Mouse (Mus musculus): ENCODE results near the gene Olfr435. TPM values are rescaled to one million over a fixed set of nuclear protein-coding genes. Genes with fewer than 3 reads are reported as not detected.
"Not testable (repeated sequence)": the region's sequence is repeated elsewhere in the genome, so short reads cannot be mapped to it uniquely, and the experiment has no call there.

Olfr435 gene
- not detected for total RNA-seq (2021)

- no peak for DNase-seq
- intact Hi-C loops (cut with DNase I), result no loop called here
Measured at GRCm38 (mm10) chr6:43196781-43197180, at the start of gene Olfr435. TSS of gene Olfr435 (plus strand) at chr6:43197146.

- DNase-seq, result no peak
- intact Hi-C loops (cut with DNase I), result no loop called here
Measured at GRCm38 (mm10) chr6:43159502-43159901, 37.4 kb upstream of the Olfr435 start.

- no peak for DNase-seq
- intact Hi-C loops (cut with DNase I), result no loop called here
Measured at GRCm38 (mm10) chr6:43162982-43163381, 34.0 kb upstream of the Olfr435 start, which contains the start of gene Olfr437. TSS of gene Olfr437 (plus strand) at chr6:43163282.

- intact Hi-C loops (cut with DNase I), result no loop called here
- peak; percentile 34 for DNase-seq
Measured at GRCm38 (mm10) chr6:43167246-43167645, 29.7 kb upstream of the Olfr435 start.

- intact Hi-C loops (cut with DNase I), result no loop called here
- no peak for DNase-seq
Measured at GRCm38 (mm10) chr6:43171840-43172239, 25.1 kb upstream of the Olfr435 start, which contains the start of gene Olfr13. TSS of gene Olfr13 (plus strand) at chr6:43172140.

- intact Hi-C loops (cut with DNase I), result no loop called here
- DNase-seq, result no peak
Measured at GRCm38 (mm10) chr6:43178129-43178528, 18.8 kb upstream of the Olfr435 start.

- peak; percentile 7 for DNase-seq
- intact Hi-C loops (cut with DNase I), result no loop called here
Measured at GRCm38 (mm10) chr6:43178584-43179501, 18.1 kb upstream of the Olfr435 start.

- no peak for DNase-seq
- intact Hi-C loops (cut with DNase I), result no loop called here
Measured at GRCm38 (mm10) chr6:43190986-43191385, 6.0 kb upstream of the Olfr435 start.

- no peak for DNase-seq
- intact Hi-C loops (cut with DNase I), result no loop called here
Measured at GRCm38 (mm10) chr6:43198094-43198493, 1.1 kb downstream of the Olfr435 start.

- no peak for DNase-seq
- intact Hi-C loops (cut with DNase I), result no loop called here
Measured at GRCm38 (mm10) chr6:43202786-43203185, 5.8 kb downstream of the Olfr435 start.

GRCm38 (mm10) chr6:43205355-43205754 lies 8.4 kb downstream of the Olfr435 start:
- DNase-seq, result no peak
- intact Hi-C loops (cut with DNase I), result no loop called here

GRCm38 (mm10) chr6:43212873-43213272 lies 15.9 kb downstream of the Olfr435 start, which contains the start of gene Olfr434:
TSS of gene Olfr434 (plus strand) at chr6:43213021.
- intact Hi-C loops (cut with DNase I); DNase-seq: not testable (repeated sequence)

- intact Hi-C loops (cut with DNase I); DNase-seq: not testable (repeated sequence)
Measured at GRCm38 (mm10) chr6:43231255-43231654, 34.3 kb downstream of the Olfr435 start, which contains the start of gene Olfr47. TSS of gene Olfr47 (plus strand) at chr6:43231529.

- intact Hi-C loops (cut with DNase I), result no loop called here
- peak; percentile 28 for DNase-seq
Measured at GRCm38 (mm10) chr6:43242061-43242460, 45.1 kb downstream of the Olfr435 start.

GRCm38 (mm10) chr6:43247396-43247795 lies 50.5 kb downstream of the Olfr435 start:
- intact Hi-C loops (cut with DNase I), result no loop called here
- no peak for DNase-seq

GRCm38 (mm10) chr6:43252994-43253393 lies 56.0 kb downstream of the Olfr435 start:
- no peak for DNase-seq
- intact Hi-C loops (cut with DNase I), result no loop called here

Other genes starting within 250 kb of the Olfr435 start
- not detected for gene Olfr444, start 248.1 kb upstream of the Olfr435 start, total RNA-seq (2021)
- gene Olfr441, start 90.8 kb upstream of the Olfr435 start, total RNA-seq (2021), result not detected
- under 1 TPM in 1 of 2 experiments, not detected in 1; 0.14 TPM for gene Olfr237-ps1, start 50.6 kb upstream of the Olfr435 start, total RNA-seq (2021)
- gene Olfr437, start 33.9 kb upstream of the Olfr435 start, total RNA-seq (2021), result not detected
- gene Olfr13, start 25.0 kb upstream of the Olfr435 start, total RNA-seq (2021), result not detected
- gene Olfr434, start 15.9 kb downstream of the Olfr435 start, total RNA-seq (2021), result not detected
- not detected for gene Olfr47, start 34.4 kb downstream of the Olfr435 start, total RNA-seq (2021)
- gene Arhgef5, start 68.4 kb downstream of the Olfr435 start, total RNA-seq (2021), result 1 to 10 TPM; 5.8 to 6.7 TPM
- gene Nobox, start 112.4 kb downstream of the Olfr435 start, total RNA-seq (2021), result not detected

Data from left cerebral cortex, postnatal 4 days (tissue).